ENCODE assay signal across 16 mouse cellular contexts in genomic region chr2:159430577-159431329, GRCm38 (mm10).
"Had no signal": no experiment of that assay in that cellular context is flagged by ENCODE, and none has a peak within 500 bp of the region (broad histone marks: within the 10 kb centered on the region; RNA-seq: fewer than 3 reads in every experiment).

No protein-coding gene starts in this region.

- H3K4me3 ChIP-seq: kidney, embryonic 15.5 days; layer of hippocampus, adult 2 months; liver, embryonic 12.5 days; lung, embryonic 15.5 days; megakaryocyte, embryonic 14.5 days; midbrain, embryonic 15.5 days; neural tube, embryonic 13.5 days; stomach, embryonic 15.5 days had no signal

- H3K4me1 ChIP-seq: liver, embryonic 12.5 days; lung, embryonic 15.5 days; megakaryocyte, embryonic 14.5 days; midbrain, embryonic 15.5 days; neural tube, embryonic 13.5 days; stomach, embryonic 15.5 days had no signal

- H3K27ac ChIP-seq: kidney, embryonic 15.5 days; layer of hippocampus, adult 2 months; liver, embryonic 12.5 days; lung, embryonic 15.5 days; macrophage; midbrain, embryonic 15.5 days; neural tube, embryonic 13.5 days; stomach, embryonic 15.5 days had no signal

- H3K9me3 ChIP-seq: lung, embryonic 15.5 days; midbrain, embryonic 15.5 days; neural tube, embryonic 13.5 days; stomach, embryonic 15.5 days had no signal

- H3K27me3 ChIP-seq: kidney, embryonic 15.5 days; liver, embryonic 12.5 days; lung, embryonic 15.5 days; megakaryocyte, embryonic 14.5 days; midbrain, embryonic 15.5 days; neural tube, embryonic 13.5 days; stomach, embryonic 15.5 days had no signal

- H3K9ac ChIP-seq: kidney, embryonic 15.5 days; liver, embryonic 12.5 days; lung, embryonic 15.5 days; midbrain, embryonic 15.5 days; neural tube, embryonic 13.5 days; stomach, embryonic 15.5 days had no signal

- H3K4me2 ChIP-seq: kidney, embryonic 15.5 days; liver, embryonic 12.5 days; lung, embryonic 15.5 days; midbrain, embryonic 11.5 days; midbrain, embryonic 15.5 days; neural tube, embryonic 13.5 days; stomach, embryonic 15.5 days had no signal

- DNase-seq: kidney, postnatal 4 days; left cerebral cortex, postnatal 4 days; lung, postnatal 14 days; right cerebral cortex, postnatal 14 days; thymus, adult 2 months; thymus, postnatal 25 days had no signal

- ATAC-seq: liver, embryonic 12.5 days; midbrain, embryonic 15.5 days had no signal

- H3K36me3 ChIP-seq: kidney, embryonic 15.5 days; liver, embryonic 12.5 days; lung, embryonic 15.5 days; midbrain, embryonic 15.5 days; neural tube, embryonic 13.5 days; stomach, embryonic 15.5 days had no signal
